Mouse (Mus musculus): ENCODE measurements around the gene Rab3il1.
A peak's percentile ranks its signal among the peaks of the same experiment; 100 is the strongest.

The Rab3il1 gene

DNA sequence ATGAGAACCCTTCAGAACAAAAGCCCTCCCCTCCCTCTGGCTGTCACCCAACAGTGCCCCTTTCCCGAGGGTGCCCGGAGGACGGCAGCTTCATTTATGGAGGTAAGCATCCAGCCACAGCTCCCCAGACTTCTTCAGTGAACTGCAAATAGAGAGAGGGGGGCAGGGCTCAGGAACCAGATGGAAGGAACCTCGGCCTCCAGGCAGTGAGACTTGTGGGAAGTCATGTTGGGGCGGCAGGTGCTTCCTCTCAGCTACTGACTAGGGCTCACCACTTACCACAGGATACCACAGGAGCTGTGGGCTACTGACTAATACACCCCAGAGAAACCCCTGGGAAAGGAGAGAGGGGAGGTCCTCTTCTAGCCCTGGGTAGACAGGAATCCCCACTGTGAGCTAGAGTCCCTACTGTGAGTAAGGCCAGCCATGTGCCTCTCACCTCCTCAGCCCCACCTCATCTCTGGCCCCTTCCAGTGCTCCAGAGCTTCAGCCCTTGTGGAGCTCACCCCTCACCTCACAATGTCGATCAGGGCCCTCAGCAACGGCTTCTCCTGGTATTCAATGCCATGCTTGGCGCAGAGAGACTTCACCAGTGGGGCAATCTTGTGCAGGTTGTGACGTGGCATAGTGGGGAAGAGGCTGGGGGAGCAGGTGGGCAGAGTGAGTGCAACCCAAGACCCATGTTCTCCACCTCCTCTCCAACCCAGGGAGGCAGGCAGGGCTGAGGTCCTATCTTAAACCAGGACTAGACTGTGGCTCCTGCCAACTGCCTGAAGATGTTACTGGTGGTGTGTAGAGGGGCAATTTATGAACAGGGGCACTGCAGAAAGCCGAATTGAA is 62.9 kb downstream of the Rab3il1 start:
- DNase-seq = peak; percentile 37

DNA sequence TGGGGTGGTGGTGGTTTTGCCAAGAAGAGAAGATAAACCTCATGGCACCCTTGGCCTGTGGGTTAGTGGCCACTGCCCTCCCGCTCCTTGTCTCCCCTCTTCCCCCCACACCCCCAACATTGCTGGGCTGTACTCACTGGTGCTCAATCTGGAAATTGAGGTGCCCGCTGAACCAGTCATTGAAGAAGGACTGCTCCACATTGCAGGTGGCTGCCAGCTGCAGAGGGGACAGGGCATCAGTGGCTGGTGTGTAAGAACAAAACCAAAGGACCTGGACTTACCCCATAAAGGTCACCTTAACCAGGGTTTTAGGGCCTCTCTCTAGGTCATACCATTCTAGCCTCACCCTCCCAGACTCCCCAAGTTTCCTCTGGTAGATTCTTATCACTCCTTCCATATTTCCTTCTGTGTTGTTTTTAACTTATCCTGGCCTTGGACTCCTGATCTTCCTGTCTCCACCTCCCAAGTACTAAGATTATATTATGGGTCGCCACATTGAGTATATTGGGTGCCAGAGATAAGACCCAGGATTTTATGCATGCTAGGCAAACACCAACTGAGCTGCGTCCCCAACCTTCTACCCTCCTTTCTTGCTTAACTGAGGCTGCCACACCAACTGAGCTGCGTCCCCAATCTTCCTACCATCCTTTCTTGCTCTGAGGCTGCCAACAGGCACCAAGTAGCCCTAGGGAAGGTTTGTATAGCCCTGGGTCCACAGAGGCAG is 64.2 kb downstream of the Rab3il1 start:
- DNase-seq = no peak

DNA sequence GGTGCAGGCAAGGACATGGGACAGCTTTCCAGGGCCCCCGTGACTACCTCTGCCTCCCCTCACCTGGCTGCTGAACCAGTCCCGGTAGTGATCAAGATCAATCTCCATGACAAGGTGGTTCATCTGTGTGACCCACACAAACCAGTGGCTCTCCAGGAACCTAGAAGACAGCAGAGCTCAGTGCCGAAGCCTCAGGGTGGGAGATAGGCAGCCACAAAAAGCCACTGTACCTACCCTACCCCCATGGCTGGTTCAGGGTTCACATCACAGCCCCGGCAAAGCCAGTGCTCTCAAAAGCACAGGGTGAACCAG is 64.7 kb downstream of the Rab3il1 start:
- no peak for DNase-seq

DNA sequence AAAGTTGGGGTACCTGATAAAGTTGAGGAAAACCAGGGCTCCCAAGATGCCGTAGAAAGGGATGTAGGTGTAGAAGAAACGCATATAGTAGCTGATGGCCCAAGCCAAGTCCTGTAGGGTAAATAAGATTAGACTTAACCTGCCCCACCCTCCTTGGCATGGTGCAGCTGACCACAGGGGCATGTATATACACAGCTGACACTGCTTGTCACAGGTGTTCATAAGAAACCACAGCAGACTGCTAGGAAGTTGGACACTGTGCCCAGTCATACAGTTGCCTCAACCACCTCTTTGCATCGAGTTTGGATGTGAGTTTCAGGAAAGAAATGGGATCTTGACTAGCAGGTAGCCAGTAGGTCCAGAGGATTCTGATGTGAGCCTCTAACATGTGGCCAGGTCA is 65.0 kb downstream of the Rab3il1 start:
- DNase-seq = no peak

DNA sequence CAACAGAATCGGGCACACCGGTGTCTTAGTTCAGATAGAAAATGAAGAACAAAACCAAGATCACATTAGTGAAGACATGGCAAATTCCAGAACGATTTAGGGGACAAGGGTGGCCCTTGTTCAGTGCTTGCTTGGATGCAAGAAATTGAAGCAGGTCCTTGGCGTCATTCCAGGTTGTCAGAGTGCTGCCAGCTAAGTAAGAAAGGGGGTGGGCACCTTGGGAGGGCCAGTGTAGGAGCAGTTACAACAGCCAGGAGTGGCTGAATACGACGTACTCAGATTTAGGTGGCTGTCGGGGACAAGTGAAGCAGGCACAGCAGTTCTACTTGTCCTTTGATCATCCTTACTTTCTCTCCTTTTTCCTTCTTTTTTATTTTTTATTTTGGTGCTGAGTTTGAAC is 66.2 kb downstream of the Rab3il1 start:
- no peak for DNase-seq

DNA sequence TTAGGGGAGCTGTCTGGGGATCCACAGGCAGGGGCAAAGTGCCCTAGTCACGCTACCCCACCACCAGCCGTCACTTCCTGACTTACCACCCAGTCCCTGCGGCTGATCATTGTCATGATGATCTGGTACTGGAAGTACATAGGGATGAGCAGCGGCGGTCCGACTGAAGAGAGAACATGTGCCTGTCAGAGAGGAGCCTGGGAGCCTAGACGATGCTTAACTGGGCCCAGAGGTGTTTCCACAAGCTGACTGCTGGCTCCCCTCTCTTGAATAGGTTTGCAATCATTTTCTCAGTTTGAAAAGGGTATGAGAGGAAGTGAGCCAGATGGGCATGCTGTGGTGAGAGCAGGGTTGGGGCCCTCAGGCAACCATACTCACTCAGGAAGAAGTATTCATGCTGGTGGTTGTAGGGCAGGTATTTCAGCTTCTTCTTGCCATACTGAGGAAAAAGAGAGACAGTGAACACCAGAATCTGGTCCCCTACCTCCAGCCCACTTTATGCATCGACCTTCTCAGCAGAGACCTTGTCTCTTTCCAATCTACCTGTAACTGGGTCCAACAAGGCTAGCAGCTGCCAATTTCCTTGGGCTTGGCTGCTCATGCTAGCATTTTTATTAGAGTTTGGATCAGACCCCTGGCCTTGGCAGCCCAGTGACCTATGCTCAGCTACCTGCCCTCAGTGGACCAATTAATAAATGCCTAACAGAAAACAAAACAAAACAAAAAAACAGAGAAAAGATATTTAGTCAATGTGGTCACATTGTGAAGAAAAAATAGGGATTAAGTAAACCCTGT is 68.9 kb downstream of the Rab3il1 start:
- DNase-seq = no peak

DNA sequence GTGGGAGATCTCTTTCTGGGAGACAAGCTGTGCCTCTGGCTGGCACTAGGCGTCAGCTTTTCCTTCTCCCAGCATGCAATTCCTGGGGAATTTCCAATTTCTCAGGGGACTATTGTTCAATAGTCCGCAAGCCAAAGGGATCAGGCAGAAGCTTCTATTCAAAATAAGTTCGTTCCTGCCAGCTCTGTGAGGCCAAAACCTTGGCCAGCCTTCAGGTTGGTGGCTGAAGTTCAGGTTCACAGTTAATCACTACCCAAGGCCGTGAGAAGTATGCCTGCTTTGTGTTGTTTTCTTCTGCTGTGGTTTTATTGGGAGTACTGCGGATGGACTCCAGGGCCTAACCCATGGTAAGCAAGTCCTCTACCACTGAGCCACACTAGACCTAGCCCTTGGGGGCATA is 69.7 kb downstream of the Rab3il1 start:
- no peak for DNase-seq

DNA sequence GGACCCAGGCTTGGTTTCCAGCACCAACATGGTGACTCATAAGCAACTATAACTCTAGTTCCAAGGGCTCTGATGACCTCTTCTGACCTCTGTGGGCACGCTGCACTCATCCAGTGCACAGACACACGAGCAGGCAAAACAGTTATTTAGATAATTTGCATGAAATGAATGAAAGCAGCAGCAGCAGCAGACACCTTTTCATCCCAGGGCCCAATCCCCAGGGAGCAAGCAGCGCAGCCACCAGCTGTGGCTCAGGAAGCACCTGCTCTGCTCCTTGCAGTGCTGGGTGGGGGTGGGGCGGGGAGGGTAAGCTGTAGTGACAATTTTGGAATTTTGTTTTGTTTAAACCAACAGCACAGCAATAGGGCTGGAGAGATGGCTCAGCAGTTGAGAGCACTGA is 70.4 kb downstream of the Rab3il1 start:
- no peak for DNase-seq

DNA sequence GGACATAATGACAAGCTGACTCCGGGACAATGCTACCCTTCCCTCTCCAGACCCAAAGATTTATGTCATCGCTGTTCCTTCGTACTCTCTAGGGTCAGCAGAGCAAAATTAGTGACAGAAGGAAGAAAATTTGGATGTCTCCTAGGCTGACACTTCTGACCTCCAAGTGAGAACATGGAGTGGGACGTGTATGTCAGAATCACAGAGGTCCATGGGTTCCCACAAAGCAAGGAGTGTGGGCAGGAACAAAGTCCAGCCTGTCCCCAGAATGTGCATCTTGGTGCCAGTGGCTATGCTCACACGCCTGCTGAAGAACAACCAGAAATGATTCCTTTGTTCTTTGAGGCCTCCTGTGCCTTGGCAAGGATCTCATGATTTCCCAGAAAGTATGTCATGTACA is 71.7 kb downstream of the Rab3il1 start:
- no peak for DNase-seq

DNA sequence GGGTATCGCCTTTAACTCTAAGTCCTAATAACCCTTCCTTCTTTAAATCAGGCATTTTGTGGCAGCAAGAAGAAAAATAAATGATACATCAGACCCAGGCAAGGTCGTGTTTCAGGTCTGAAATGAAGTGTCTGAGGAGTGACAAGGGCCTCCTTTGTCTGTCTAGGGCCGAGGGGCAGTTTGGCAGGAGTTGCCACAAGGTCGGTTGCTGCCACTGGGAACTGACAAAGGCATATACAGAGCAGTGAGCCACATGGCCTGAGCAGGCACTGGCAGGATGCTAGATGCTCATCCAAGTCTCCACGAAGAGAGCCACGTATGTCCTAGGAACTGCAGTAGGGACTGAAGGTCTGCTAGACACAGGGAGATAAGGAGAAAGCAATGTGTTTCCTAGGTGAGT is 76.9 kb downstream of the Rab3il1 start:
- DNase-seq = no peak

DNA sequence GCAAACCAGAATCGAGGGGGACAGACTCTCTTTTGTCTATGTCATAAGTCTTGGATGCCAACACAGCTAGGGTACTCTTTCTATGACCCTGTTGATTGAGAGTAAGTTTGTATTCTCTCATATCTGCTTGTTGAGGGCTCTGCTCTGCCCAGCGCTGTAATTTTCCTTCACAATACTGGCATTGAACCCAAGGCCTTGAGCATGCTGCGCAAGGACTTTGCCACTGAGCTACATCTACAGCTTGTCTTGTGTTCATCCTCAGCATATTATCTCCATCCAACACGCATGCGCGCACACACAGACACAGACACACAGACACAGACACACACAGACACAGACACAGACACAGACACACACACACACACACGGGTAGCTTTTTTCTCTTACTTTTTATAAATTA is 78.9 kb downstream of the Rab3il1 start:
- no peak for DNase-seq

DNA sequence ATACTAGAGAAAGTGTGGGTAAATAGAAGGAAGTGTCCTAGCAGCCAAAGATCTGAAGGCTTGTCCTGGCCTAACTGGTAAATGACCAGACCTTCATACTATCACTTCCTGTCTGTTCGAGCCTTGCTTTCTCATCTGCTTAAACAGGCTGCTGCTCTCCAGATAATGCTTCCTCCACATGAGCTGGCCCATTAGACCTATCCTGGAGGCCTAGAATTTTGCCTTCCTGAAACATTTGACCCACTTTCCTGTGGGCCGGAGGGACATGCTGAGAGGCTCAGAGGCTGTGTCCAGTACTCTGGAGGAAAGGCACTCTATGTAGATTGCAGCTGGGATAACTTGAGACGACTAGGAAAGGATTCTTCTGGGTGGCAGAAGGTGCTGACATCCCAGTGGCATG is 80.6 kb downstream of the Rab3il1 start:
- no peak for DNase-seq

DNA sequence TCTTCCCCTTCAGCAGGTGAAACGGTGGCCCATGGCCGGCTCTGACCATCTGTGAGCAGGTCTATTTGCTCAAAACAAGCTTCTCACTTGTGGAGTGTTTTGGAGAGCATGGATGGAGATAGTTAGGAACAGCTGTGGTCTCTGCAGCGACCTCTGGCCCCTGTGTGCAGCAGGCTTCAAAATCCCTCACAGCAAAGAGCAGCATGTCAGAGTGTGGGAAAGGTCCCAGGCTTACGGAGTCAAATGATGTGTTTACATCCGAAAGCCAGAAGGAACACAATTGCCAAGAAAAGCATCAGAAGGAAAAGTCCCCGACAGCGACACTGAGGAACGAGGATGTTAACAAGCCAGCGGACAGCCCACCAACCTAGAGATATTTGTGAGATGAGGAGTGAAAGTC is 84.0 kb downstream of the Rab3il1 start:
- no peak for DNase-seq

DNA sequence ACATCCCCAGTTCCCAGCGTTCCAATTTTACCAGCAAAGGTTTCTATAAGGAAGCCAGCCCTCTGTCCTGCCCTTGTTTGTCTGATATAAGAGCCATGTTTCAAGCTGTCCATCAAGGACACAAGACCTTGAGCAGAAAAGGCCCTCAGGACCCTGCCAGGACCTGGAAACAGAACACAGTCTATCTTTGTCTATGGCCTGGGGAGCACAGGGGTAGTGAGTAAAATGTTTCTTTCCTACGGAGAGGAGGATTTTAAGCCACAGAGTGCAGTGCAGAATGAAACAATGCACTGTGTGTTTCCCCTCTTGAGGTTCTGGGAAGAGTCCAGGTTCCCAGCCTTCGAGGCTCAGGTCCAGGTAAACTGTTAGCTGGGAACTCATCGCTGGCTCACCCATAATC is 85.5 kb downstream of the Rab3il1 start:
- no peak for DNase-seq

Data from liver (tissue).